Mouse (Mus musculus): ENCODE data around the gene Osbp.

Osbp gene

GRCm38 (mm10) chr19:12010916-12011559 is 45.3 kb downstream of the Osbp start:
- peak; percentile 77 for DNase-seq (ENCODE audit: low spot score)

DNA sequence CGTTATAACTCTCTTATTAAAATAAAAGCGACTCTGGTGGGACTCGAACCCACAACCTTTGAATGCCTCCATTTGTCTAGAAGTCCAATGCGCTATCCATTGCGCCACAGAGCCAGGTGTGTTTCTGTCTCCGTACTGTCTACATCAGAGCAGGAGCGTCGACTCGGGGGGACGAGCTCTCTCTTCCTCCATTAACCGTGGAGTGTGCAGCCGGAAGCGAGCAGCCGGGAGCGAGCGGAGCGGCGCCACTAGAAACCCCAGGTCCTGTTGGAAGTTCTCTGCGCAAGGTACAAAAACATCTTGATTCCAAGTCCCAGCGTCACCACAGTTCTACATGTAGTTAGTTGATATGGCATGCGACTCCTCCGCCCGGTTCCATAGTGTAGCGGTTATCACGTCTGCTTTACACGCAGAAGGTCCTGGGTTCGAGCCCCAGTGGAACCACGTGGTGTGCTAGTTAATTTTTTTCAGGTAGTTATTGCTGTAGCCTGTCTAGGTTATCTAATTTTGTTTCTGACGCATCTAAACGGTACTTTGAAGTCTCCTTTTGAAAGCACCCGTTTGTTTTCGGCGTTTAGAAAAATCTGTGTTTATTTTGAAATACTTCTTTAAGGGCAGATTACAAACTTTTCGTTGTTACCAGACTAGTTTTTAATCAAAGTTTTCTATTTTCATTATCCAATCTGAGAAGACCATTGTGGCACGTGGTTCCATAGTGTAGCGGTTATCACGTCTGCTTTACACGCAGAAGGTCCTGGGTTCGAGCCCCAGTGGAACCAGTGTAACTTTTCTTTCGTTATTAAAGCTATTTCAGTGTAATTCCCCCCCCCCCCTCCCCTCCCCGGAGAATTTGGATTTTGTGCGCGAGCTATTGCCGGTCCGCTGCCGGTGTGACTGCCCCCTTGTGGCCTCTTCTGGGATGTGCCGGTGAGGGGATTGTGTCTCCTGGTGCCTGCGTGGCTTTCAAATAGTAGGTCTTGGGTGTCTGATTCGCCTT is 46.1 kb downstream of the Osbp start:
- peak; percentile 93 for DNase-seq (ENCODE audit: low spot score)

GRCm38 (mm10) chr19:12012615-12013014 is 46.9 kb downstream of the Osbp start:
- DNase-seq (ENCODE audit: low spot score) = no peak

DNA sequence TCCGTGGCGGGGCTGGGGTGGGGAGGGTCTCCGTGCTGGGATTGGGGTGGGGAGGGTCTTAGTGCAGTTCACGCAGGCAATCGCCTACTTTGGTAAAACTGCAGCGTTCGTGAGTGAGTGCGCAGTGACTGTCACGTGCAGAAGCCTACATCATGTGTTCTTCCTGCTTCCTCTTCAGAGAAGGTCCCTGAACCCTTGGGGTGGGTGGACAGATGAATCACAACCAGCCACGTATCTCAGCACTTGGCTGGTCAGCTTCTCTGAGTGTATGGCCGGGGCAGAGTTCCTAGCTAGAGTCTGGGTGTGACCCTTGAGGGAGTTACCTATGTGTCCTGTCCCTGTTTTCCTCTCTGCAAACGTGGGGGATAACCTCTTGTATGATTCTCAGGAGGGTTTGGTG is 47.5 kb downstream of the Osbp start:
- peak; percentile 54 for DNase-seq (ENCODE audit: low spot score)

GRCm38 (mm10) chr19:12015708-12016107 is 50.0 kb downstream of the Osbp start:
- no peak for DNase-seq (ENCODE audit: low spot score)

DNA sequence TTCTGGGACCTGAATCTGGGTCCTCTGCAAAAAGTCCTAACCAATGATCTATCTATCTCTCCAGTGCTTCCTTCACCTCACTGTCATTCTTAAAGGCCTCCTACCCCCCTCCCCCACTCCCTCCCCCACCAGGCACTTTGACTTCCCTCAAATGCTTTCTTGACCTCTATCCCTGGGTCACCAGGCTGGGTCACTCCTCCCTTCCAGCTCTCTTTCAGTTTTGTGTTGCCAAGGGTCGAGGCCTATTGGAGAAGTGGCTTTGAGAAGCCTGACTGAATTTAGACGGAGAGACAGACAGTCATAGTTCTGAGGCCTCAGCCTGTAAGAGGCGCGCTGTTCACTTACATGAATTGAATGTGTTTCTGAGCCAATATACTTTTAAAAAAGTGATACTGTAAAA is 50.5 kb downstream of the Osbp start:
- no peak for DNase-seq (ENCODE audit: low spot score)

DNA sequence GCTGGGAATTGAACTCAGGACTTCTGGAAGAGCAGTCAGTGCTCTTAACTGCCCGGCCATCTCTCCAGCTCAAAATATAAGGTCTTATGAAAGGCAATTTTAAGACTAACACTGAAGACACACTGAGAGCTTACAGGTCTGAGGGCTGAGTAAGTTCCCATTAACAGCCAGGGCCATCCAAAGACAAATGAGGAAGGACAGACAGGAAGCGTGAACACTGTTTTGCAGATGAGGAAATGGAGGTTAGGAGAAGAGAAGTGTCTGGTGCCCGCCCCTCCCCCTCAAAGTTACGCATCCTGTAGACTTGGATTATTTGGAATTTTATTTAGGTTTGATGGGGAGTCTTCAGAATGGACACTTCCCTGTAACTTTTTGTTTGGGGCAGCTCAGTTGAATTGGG is 58.4 kb downstream of the Osbp start:
- DNase-seq (ENCODE audit: low spot score) = no peak

- no peak for DNase-seq (ENCODE audit: low spot score)
These were observed 59.6 kb downstream of the Osbp start for GRCm38 (mm10) chr19:12025333-12025732.

- no peak for DNase-seq (ENCODE audit: low spot score)
These were observed 60.9 kb downstream of the Osbp start for GRCm38 (mm10) chr19:12026606-12027005.

DNA sequence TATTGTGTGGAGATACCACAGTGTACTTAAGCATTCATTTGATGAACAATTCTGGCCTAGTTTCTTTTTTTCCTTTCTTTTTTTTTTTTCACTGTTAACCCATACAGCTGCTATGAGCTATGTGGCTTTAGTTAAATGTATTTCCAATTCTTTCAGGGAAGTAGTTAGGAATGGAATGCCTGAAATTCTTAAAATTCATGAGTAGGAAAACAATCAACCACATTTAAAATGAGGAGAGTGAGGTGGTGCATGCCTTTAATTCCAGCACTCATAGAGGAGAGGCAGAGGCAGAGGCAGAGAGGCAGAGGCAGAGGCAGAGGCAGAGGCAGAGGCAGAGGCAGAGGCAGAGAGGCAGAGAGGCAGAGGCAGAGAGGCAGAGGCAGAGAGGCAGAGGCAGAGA is 72.0 kb downstream of the Osbp start:
- DNase-seq (ENCODE audit: low spot score) = no peak

DNA sequence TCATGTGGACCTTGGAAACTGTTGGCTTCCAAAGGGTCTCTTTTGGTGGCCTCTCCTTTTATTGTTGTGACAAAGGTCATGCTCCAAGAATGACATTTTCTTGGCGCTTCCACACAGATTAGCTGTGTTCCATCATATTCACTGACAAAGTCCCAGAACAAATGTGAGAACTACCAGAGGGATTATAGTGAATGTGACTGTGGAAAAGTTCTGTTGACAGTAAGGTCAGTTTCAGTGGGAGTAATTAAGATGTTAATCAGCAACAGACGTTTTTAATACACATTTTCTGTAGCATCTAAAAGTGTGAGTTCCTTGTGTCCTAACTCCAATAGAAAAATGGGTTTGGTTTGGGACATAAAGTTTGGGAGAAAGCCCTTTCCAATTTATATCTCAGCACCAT is 75.5 kb downstream of the Osbp start, which contains the start of gene Olfr1423:
TSS of gene Olfr1423 (minus strand) at position 101 of the 400 bp plus-strand sequence.
- no peak for DNase-seq (ENCODE audit: low spot score)

DNA sequence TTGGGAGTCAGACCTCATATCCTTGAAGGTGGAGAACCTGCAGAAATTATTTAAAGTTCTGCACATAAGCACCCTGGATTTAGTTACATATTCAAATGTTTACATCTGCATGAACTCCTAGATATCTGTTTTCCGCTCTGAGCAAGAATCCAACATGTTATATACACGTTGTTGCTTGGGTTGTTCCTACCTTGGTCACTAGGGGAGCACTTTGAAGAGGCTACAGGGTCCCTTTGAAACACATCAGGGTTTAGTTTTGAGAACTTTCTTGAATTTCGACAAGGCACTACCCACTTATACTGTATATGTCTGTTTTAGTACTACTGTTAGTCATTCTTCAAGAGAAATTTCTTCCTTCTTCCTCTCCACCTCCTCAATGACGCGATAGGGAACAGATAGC is 77.4 kb downstream of the Osbp start:
- no peak for DNase-seq (ENCODE audit: low spot score)
